Mouse (Mus musculus): Measurements from ENCODE around the gene Lsamp.

Gene Lsamp

DNA sequence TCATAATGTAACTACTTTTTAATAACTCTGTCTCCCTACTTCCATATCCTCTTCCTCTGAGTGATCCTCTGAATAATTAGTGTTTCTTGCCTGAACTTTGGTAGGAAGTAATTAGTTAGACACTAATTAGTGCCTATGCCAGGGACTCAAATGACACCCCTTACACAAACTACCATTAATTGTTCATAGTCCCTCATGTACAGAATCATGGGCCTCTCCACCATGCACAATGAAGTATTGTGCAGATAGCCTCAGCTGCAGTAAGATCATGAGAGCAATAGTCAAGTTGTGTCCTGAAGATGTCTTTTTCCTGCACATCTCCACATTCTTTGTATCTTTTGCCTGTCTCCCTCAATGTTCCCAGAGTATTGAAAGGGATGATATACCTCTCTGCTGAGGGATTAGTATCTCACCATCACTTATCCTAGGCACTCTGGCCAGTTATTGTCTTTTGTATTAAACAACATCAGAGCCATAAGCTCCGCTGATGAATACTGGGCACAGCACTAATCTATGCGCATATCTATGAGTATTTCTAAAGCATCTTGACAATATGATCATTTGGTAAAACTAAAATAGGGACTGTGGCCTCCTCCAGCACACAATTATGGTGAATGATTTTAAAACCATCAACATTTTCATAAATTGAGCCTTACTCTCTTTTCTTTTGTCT, 1292.0 kb downstream of the Lsamp start:
- in situ Hi-C loops (cut with MboI; ENCODE audit: low pct_unique_long_range_greater_than_20kb in 1 of 2, low sequenced_read_pairs in 2 of 2, unreplicated experiment in 1 of 2): no loop called here

DNA sequence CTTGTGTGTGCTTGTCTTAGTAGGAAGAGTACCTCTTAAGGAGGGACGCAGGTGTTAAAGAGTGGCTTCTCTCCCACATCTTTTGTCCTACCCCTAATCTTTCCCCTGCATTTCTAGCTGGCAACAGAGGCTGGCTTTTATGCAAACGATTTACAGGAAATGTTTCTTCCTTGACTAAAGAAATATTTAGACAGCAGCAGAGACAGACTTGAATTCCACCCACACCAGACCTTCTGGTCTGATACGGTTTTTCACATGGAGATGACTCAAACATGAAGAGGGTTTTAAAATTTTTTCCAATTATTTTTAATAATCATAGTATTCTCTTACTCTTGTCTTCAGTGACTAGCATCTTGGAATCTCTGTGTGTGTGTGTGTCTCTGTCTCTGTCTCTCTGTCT, 1333.8 kb downstream of the Lsamp start:
- in situ Hi-C loops (cut with MboI; ENCODE audit: low pct_unique_long_range_greater_than_20kb in 1 of 2, low sequenced_read_pairs in 2 of 2, unreplicated experiment in 1 of 2): no loop called here

DNA sequence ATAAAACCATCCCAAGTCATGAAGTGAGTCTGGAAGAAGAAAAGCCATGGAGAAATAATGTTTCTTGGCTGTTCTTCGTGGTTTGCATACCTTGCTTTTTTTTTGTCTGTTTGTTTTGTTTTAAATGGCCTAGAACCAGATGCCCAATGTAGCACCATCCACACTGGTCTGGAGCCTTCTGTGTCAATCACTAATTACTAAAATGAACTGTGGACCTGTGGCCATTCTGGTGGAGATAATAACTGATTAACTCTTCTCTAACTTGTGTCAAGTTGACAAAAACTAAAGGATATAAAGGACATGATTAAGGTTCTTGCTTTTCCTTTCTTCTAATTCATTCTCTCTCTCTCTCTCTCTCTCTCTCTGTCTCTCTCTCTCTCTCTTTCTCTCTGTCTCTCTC, 1359.3 kb downstream of the Lsamp start:
- in situ Hi-C loops (cut with MboI; ENCODE audit: low pct_unique_long_range_greater_than_20kb in 1 of 2, low sequenced_read_pairs in 2 of 2, unreplicated experiment in 1 of 2): no loop called here

DNA sequence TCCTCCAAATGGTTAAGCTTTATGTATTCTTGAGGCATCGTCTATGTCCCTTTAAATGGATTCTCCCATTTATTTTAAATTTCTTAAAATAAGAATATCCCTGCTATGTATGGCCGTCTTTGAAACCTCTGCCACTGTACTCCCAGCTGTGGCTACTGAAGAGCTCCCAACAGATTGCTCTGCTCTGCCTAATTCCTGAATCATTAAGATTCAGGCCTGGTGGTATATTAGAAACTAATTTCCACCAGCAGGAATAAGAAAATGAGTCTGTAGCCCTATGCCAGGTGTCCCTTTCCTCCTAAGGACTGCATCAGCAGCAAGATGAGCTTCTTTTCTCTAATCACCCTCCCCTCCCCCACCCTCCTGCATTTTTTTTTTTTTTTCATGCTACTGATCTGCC, 1381.0 kb downstream of the Lsamp start:
- in situ Hi-C loops (cut with MboI; ENCODE audit: low pct_unique_long_range_greater_than_20kb in 1 of 2, low sequenced_read_pairs in 2 of 2, unreplicated experiment in 1 of 2): no loop called here

DNA sequence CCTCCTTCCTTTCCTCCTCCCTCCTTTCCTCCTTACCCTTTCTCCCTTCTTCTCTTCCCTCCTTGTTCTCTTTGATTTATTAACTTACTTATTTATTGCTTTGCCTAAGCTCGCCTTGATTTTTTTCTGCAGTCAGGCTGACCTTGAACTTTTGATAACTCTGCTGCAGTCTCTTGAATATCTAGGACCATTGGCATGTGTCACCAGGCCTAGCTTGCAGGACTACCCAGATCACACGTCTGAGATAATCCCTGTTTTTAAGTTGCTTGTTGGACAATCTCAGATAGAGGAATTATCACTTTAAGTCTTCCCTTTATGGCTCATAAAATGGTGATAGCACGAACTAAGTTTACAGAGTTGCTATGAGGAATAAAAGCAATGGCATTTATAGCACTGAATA, 1399.5 kb downstream of the Lsamp start:
- in situ Hi-C loops (cut with MboI; ENCODE audit: low pct_unique_long_range_greater_than_20kb in 1 of 2, low sequenced_read_pairs in 2 of 2, unreplicated experiment in 1 of 2): no loop called here

DNA sequence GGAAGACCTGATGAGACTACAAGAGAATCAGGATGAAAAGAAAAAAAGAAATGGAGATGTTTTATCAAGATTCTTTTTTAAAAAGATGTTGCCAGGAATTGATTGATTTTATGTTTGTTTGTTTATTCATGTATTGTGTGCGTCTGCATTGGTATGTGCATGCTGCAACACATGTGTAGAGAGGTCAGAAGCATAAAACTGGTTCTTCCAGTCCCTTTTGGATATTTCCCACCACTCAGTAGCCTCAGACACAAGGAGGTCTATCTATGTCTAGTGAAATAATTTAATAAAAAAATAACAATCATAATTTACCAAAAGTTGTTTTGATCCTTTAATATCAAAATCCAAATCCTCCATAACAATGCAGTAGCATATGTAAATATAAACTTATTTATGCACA, 1400.1 kb downstream of the Lsamp start:
- in situ Hi-C loops (cut with MboI; ENCODE audit: low pct_unique_long_range_greater_than_20kb in 1 of 2, low sequenced_read_pairs in 2 of 2, unreplicated experiment in 1 of 2): no loop called here

DNA sequence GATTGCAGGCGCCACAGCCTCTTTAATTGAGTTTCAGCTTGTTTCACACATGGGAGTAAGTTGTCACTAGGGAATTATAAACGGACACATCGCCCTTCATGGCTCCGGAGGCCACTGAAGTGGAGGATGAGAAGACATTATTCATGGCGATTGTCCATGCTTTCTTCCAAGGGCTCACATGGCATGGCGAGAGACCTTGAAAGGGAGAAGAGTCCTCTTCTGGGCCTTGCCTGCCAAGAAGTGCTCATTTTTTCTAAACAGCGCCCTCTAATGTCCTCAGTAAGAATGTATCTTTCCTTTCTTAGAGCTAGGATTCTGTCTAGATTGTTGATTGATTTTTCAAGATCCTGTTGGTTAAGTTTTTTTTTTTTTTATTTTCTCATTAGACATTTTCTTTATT, 1424.7 kb downstream of the Lsamp start:
- in situ Hi-C loops (cut with MboI; ENCODE audit: low pct_unique_long_range_greater_than_20kb in 1 of 2, low sequenced_read_pairs in 2 of 2, unreplicated experiment in 1 of 2): no loop called here

DNA sequence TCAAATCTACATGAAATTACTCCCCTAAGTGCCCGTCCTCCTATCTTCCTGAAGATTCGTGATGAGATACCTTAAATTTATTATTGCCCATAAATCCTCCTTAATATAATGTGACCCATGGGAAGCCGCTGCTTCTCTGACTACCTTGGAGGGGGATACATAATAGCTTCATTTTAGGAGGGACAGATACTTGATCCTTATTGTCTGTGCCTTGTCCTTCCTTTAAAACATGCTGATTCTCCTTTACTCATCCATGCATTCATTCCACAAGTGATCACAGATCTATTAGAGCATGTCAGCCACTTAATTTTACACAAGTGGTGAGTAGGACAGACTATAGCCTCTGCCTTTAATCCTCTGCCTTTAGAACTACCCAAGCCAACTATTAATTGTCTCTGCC, 1426.5 kb downstream of the Lsamp start:
- in situ Hi-C loops (cut with MboI; ENCODE audit: low pct_unique_long_range_greater_than_20kb in 1 of 2, low sequenced_read_pairs in 2 of 2, unreplicated experiment in 1 of 2): no loop called here

DNA sequence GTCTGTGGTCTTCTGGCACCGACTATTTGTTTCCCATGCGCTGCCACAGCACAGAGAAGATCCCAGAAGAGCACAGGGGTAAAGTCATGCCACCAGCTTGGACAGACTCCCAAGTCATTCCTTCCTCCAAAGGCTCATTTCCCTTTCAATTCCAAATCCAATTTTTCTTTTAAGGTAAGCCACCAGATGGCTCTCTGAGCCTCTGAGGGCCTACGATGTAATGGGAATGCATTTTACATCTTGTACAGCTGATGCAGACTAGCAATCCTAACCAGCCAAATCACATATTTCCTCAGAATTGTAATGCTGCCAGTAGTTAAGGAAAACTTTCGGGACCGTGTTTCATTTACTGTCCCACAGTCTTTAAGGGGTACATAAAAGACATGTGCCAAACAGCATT, 1433.2 kb downstream of the Lsamp start:
- in situ Hi-C loops (cut with MboI; ENCODE audit: low pct_unique_long_range_greater_than_20kb in 1 of 2, low sequenced_read_pairs in 2 of 2, unreplicated experiment in 1 of 2): no loop called here

DNA sequence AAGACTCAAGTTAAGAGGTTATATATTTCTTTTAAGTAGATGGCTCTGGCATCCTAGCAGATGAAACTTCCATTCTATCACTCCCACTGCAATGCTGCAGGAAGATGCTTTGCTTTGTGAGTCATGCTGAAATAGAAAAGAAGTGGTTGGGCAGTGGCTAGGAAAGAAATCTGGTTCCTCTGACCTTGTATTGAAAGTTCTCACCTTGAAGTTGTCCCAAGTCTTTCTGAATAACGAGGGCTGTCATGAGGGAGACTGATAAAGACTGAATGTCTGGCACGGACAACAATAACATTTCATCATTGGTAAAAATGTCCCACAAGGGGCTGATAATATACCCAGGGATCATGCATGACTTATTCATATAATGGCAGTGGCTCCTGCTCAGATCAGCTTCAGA, 1483.2 kb downstream of the Lsamp start:
- in situ Hi-C loops (cut with MboI; ENCODE audit: low pct_unique_long_range_greater_than_20kb in 1 of 2, low sequenced_read_pairs in 2 of 2, unreplicated experiment in 1 of 2): no loop called here

DNA sequence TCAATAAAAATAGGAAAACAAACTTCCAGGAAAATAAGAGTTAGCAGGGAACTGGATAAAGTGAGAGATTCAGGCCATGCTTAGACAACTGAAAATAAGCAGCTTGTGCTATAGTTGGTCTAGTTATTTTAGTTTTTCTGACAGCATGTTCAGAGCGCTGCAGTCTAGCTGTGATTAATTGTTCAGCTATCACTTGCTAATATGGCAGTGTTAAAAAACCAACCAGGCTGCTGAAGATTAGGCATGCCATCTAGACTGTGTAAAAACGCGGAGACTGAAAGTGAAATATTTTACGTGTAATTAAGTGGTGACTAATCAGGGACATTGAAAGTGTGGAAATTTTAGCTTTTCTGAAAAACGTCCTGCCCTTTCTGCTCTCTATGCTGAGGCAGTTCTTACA, 1494.5 kb downstream of the Lsamp start:
- in situ Hi-C loops (cut with MboI; ENCODE audit: low pct_unique_long_range_greater_than_20kb in 1 of 2, low sequenced_read_pairs in 2 of 2, unreplicated experiment in 1 of 2): no loop called here

DNA sequence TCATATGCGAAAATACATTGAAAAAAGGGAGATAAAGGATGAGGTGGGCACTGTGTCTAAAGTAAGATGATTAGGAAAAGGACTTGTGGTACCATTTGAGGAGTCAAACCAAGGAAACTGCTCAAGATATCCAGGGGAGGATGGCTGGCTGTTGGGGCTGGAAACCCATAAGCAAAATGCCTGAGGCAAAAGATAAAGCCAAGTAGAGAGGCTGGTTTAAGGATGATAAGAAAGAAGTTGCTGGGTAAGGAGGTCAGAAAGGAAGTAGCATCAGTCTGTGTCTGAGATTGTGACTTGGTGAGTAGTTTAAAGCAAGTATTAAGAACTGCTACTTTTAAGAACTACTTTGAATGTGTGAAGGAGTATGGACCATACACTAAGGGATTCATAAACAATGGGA, 1497.7 kb downstream of the Lsamp start:
- in situ Hi-C loops (cut with MboI; ENCODE audit: low pct_unique_long_range_greater_than_20kb in 1 of 2, low sequenced_read_pairs in 2 of 2, unreplicated experiment in 1 of 2): no loop called here

DNA sequence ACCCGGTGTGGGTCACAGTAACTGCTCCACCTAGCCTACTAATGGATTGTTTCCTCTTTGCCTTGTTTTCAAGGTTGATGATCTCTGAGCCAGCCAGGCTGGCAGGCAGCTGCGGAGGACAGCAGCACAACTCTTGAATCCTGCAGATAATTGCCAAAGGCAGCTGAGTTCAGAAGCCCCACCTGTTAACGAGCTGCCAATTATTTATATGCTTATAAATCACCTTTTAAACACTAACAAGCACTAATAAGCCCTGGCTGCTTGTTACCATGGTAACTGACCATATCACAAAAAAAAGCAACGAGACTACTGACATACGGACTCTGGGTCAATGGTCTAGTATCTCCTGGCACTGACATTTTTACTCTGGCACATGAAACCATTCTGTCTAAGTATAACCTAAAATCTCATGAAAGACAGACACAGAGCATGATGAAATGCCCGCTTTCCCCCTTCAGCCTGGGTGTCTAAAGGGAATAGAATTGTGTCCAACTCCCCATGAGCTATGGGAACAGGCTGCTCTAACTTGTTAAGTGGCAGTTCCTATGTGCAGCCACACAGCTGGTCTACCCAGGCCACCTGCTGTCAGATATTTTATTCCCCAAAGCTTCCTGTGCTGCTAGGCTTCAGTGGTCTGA, 1526.9 kb downstream of the Lsamp start:
- in situ Hi-C loops (cut with MboI; ENCODE audit: low pct_unique_long_range_greater_than_20kb in 1 of 2, low sequenced_read_pairs in 2 of 2, unreplicated experiment in 1 of 2): no loop called here

DNA sequence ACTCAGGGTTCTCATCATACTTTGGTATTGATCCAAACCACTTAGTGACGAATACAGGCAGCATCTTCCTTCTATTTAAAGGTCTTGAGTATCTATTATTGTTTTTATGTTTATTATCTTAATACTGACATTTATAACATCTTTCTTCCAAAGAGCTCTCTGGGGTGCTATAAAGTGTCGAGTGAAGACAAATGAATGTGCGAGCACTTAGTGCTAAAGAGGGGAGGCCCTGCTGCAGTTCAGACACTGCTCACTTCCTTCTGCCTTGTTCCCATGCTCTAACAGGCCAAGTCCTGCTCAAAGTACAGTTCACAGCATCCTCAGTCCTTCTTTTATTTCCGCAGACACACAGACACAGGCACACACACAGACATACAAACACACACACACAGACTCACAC, 1537.4 kb downstream of the Lsamp start:
- in situ Hi-C loops (cut with MboI; ENCODE audit: low pct_unique_long_range_greater_than_20kb in 1 of 2, low sequenced_read_pairs in 2 of 2, unreplicated experiment in 1 of 2): no loop called here

DNA sequence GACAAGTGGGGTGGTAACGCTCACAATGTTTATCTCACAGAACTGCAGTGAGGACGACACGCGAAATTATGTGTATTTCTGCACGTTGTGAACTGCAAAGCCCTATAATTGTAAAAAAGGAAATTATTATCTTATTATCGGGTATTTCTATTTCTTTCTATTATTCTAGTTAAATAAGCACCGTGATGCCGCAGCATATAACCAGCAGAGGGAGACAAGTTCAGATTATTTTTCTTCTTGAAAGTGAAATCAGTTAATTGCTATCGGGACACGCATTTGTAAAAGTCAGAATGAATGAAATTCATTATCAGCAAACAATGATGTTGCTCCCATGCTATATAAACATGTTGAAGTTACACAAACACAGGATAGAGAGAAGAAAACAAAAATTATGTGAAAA, 1540.1 kb downstream of the Lsamp start:
- in situ Hi-C loops (cut with MboI; ENCODE audit: low pct_unique_long_range_greater_than_20kb in 1 of 2, low sequenced_read_pairs in 2 of 2, unreplicated experiment in 1 of 2): no loop called here

DNA sequence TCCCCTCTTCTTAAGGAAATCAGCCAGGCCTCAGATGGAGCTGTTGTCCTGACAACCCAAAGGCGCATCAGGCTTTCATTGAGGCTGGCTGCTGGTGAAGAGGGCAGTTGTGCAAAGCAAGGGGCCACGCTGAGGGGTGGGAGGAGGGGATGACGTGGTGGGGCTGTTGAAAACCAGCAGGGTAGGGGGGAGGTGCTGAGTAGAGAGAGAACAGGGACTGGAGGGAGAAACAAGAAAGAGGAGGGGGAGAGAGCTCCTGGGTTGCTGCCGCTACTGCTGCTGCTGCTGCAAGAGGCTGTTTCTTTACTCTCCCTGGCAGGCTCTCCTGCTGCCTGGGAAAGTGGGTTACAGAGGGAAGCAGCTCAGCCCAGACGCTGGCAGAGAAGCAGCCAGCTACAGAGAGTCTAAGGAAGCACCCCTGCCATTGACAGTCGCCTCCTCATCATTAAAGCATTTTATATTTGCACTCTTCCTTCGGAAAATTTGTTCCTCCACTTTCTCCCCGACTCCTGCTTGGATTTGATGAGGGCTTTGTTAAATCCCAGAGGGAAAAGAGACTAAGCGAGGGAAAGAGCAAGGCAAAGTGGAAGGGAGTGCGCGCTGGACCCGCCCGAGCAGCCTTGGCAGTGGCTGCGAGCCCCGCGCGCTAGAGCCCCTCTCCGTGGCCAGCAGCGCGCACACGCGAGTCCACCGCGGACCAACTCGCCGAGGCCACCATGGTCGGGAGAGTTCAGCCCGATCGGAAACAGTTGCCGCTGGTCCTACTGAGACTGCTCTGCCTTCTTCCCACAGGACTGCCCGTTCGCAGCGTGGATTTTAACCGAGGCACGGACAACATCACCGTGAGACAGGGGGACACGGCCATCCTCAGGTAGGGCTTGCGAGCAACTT, 1548.7 kb downstream of the Lsamp start:
- in situ Hi-C loops (cut with MboI; ENCODE audit: low pct_unique_long_range_greater_than_20kb in 1 of 2, low sequenced_read_pairs in 2 of 2, unreplicated experiment in 1 of 2): no loop called here

DNA sequence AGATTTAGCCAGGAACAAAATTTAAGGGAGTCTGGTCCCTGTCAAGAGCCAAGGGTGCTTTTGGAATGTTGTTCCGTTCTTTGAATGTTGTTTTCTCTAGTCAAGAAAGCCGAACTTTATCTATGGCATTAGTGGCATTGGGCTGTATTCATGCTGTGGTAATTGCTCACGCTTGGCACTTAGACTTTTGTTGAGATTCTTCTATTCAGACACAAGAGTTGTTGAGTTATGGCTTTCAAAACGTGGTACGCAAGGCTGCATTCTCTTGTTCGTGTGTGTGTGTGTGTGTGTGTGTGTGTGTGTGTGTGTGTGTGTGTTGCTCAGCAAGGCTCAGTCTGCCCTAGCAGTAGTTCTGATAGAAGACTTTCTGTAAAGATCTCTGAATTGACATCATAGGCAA, 1549.5 kb downstream of the Lsamp start:
- in situ Hi-C loops (cut with MboI; ENCODE audit: low pct_unique_long_range_greater_than_20kb in 1 of 2, low sequenced_read_pairs in 2 of 2, unreplicated experiment in 1 of 2): no loop called here

DNA sequence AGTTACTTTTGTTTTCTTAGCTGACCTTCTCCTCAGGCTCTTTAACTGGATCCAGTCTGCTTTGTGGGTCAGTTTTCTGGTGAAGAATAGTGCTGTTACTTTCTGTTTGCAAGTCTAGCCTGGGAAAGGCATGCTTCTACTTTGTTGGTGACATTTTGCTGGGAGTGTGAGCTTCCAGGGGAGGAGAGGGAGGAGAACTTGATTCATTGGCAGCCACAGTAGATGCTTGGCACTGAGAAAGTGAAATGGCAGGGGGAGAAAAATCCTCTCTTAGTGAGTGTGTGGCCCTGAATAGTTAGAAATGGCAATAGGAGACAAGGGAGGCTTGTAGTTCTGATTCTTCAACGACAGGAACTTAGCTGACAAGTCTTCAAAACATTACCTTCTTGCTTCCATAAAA, 1551.6 kb downstream of the Lsamp start:
- in situ Hi-C loops (cut with MboI; ENCODE audit: low pct_unique_long_range_greater_than_20kb in 1 of 2, low sequenced_read_pairs in 2 of 2, unreplicated experiment in 1 of 2): no loop called here

DNA sequence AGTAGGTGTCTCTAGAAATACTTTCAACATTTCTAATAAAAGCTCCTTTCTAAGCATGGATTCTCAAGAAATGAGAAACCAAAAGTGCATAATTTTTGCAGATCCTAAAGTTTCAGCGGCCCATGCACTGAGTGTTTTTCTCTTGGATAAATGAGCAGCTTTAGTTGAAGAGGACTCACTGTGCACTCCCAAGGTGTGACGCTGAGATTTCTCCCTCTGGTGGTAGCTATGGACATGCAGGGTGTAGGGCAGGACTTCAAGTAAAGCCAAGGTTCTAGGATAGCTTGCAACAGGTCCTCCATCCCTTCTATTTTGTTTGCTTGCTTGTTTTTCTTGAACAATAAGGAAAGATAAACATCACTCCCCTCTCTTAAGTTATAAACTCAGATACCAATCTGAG, 1558.5 kb downstream of the Lsamp start:
- in situ Hi-C loops (cut with MboI; ENCODE audit: low pct_unique_long_range_greater_than_20kb in 1 of 2, low sequenced_read_pairs in 2 of 2, unreplicated experiment in 1 of 2): no loop called here

DNA sequence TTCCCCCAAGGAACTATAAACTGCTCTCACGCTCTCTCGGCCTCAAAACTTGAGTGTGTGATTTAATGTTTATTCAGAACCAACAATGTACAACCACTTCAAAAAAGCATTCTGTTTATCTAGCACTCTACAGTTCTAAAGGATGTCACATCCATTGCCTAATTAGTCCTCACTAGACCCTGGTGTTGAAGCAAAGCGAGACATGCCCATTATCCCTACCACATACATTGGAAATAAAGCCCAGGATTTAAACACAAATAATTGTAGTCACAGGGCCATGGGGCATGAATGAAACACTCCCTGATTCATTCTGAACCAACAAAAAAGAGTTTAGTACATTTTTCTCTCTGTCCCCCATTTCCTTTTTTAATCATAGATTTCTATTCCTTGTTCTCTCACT, 1567.0 kb downstream of the Lsamp start:
- in situ Hi-C loops (cut with MboI; ENCODE audit: low pct_unique_long_range_greater_than_20kb in 1 of 2, low sequenced_read_pairs in 2 of 2, unreplicated experiment in 1 of 2): no loop called here

Data from mouse embryonic stem cell (cell line).